Mouse (Mus musculus): ENCODE data around the gene Psph. TPM values are rescaled to one million over a fixed set of nuclear protein-coding genes. Genes with fewer than 3 reads are reported as not detected.

Psph gene
- total and polyA plus RNA-seq, 3 experiments: 54.8 to 170 (median 148) TPM

DNA sequence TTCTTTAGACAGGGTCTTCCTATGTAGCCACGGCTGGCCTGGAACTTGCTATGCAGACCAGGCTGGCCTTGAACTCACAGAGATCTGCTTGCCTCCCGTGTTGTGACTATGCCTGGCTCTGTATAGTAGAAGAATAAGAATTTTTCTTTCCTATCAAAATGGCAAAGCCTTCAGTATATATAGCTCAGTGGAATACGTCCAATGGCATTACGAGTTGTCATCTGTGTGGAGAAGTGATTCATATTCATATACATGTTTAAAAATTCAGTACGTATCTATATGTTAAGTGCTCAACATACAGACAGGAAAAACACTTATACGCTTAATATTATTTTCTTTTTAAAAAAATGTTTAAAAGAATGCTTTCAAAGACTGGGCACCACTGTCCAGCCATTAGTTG, 1.1 kb downstream of the Psph start:
- TF ChIP-seq CHD1 (IDR thresholded peaks at IDR 0.05; ENCODE audit: low read depth, low read length): 0 out of 2 replicates have a peak, but pooled peaks have one; percentile 23
- TF ChIP-seq KAT2A (conservative IDR thresholded peaks at IDR 0.05; ENCODE audit: low read depth, low read length): no peak
- H3K27ac ChIP-seq (ENCODE audit: control insufficient read depth, low read depth, low read length): peak overlapping the region; percentile 99
- peak overlapping the region; percentile 69 to 89 for H3K4me3 ChIP-seq (ENCODE audit: control insufficient read depth in 1 of 2, insufficient read depth in 1 of 2, low read depth in 2 of 2, low read length in 2 of 2)
- peaks cover 2 to 20% of the 10 kb centered on the region in 2 experiments; a peak in 2 of 4 replicates for H3K4me1 ChIP-seq (ENCODE audit: control insufficient read depth in 1 of 2, insufficient read depth in 2 of 2, low read length in 2 of 2)
- no peaks in the 10 kb centered on the region for H3K9me3 ChIP-seq (replicated peaks; ENCODE audit: insufficient read depth, low read length)
- peaks cover 38% of the 10 kb centered on the region for H3K79me2 ChIP-seq (ENCODE audit: control insufficient read depth, insufficient read depth, low read length, poor library complexity)
- H3K9ac ChIP-seq (ENCODE audit: control insufficient read depth, low read depth, low read length, poor library complexity, severe bottlenecking): peak overlapping the region; percentile 99
- peak; percentile 71 for DNase-seq (ENCODE audit: low read depth, low spot score)
- peaks cover 25 to 31% of the 10 kb centered on the region in 2 experiments for H3K36me3 ChIP-seq (ENCODE audit: control insufficient read depth in 1 of 2, insufficient read depth in 2 of 2, low read length in 2 of 2)
- H3K27me3 ChIP-seq (ENCODE audit: control insufficient read depth in 1 of 2, insufficient read depth in 2 of 2, low read length in 2 of 2): no peaks in the 10 kb centered on the region

DNA sequence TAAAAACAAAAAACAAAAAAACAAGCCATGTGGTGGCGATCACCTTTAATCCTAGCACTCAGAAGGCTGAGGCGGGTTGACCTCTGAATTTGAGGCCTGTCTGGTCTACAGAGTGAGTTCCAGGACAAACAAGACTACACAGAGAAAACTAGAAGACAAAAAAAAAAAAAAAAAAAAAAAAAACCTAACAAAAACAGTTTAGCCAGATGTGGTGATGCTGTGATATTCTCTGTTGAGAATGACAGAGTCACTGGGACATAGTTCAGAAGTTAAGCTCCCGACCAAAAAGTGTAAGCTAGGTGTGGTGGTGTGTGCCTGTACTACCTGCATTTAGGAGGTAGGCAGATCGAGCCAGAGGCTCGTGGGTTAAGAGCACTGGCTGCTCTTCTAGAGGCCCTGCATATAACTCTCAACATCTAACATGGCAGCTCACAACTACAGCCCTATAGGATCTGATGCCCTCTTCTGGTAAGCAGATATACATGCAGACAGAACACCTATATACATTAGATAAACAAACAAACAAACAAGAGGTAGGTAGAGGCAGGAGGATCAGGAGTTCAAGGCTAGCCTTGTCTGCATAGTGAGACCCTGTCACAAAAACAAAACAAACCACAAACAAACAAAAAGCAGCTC, 1.9 kb downstream of the Psph start:
- Histone ChIP-seq H3K27ac (ENCODE audit: control insufficient read depth, low read depth, low read length) (peak overlapping the region; percentile 71; the same call in 1 of the 2 replicates), H3K36me3 (ENCODE audit: control insufficient read depth in 1 of 2, insufficient read depth in 2 of 2, low read length in 2 of 2) (peaks cover 19 to 26% of the 10 kb centered on the region in 2 experiments), H3K27me3 (ENCODE audit: control insufficient read depth in 1 of 2, insufficient read depth in 2 of 2, low read length in 2 of 2) (no peaks in the 10 kb centered on the region), H3K4me1 (ENCODE audit: control insufficient read depth in 1 of 2, insufficient read depth in 2 of 2, low read length in 2 of 2) (peaks cover 2 to 20% of the 10 kb centered on the region in 2 experiments; a peak in 2 of 4 replicates), H3K4me3 (ENCODE audit: control insufficient read depth in 1 of 2, insufficient read depth in 1 of 2, low read depth in 2 of 2, low read length in 2 of 2) (peak overlapping the region; percentile 62 to 69; a peak in 3 of 4 replicates), H3K9ac (ENCODE audit: control insufficient read depth, low read depth, low read length, poor library complexity, severe bottlenecking) (peak overlapping the region; percentile 99), H3K79me2 (ENCODE audit: control insufficient read depth, insufficient read depth, low read length, poor library complexity) (peaks cover 33% of the 10 kb centered on the region), H3K9me3 (replicated peaks; ENCODE audit: insufficient read depth, low read length) (no peaks in the 10 kb centered on the region)
- DNase-seq (ENCODE audit: low read depth, low spot score): peak; percentile 67
- TF ChIP-seq MXI1 (IDR thresholded peaks at IDR 0.05; ENCODE audit: low read depth, low read length) (no peak), CHD1 (IDR thresholded peaks at IDR 0.05; ENCODE audit: low read depth, low read length) (0 out of 2 replicates have a peak, but pooled peaks have one; percentile 8), SMC3 (IDR thresholded peaks at IDR 0.05; ENCODE audit: low read depth, low read length) (peak; percentile 29; the same call in 1 of the 2 replicates), ZC3H11A (IDR thresholded peaks at IDR 0.05; ENCODE audit: low read depth, low read length) (peak; percentile 23; the same call in 1 of the 2 replicates), ZNF384 (IDR thresholded peaks at IDR 0.05; ENCODE audit: low read depth, low read length) (peak; percentile 62), POLR2A (IDR thresholded peaks at IDR 0.05; ENCODE audit: control insufficient read depth in 1 of 2, insufficient read depth in 1 of 2, low read depth in 1 of 2, low read length in 2 of 2, poor library complexity in 1 of 2) (no peak), ZKSCAN1 (IDR thresholded peaks at IDR 0.05; ENCODE audit: low read depth, low read length) (0 out of 2 replicates have a peak, but pooled peaks have one; percentile 19), HCFC1 (IDR thresholded peaks at IDR 0.05; ENCODE audit: low read depth, low read length) (no peak), CTCF (IDR thresholded peaks at IDR 0.05 in 2 of 3, conservative IDR thresholded peaks at IDR 0.05 in 1 of 3; ENCODE audit: control insufficient read depth in 1 of 3, insufficient read depth in 1 of 3, low read depth in 2 of 3, low read length in 3 of 3, poor library complexity in 1 of 3, severe bottlenecking in 1 of 3) (peak in 2 of 3 experiments; percentile 19 to 46; a peak in 3 of 6 replicates), UBTF (IDR thresholded peaks at IDR 0.05; ENCODE audit: borderline replicate concordance, insufficient read depth, low read depth, low read length) (no peak), TCF12 (IDR thresholded peaks at IDR 0.05; ENCODE audit: low read depth, low read length) (no peak)

DNA sequence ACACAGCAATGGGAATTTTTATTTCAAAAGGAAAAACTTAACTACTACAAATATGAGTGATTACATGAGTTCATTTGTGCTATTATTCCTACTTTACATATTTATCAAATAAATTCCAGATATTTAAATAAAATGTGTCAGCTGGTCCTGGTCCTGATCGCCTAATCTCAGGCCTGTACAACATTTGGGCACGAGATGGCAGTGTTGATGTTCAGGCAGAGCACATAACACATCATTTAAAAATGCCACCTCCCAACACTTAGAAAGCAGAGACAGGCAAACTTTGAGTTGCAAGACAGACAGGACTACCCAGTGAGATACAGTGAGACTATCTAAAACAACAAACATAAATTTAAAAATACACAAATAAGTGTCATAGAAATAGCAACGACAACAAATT, 5.0 kb downstream of the Psph start:
- peaks cover 15% of the 10 kb centered on the region for H3K79me2 ChIP-seq (ENCODE audit: control insufficient read depth, insufficient read depth, low read length, poor library complexity)
- H3K9me3 ChIP-seq (replicated peaks; ENCODE audit: insufficient read depth, low read length): no peaks in the 10 kb centered on the region
- no peak overlapping the region for H3K27ac ChIP-seq (ENCODE audit: control insufficient read depth, low read depth, low read length)
- H3K4me3 ChIP-seq (ENCODE audit: control insufficient read depth in 1 of 2, insufficient read depth in 1 of 2, low read depth in 2 of 2, low read length in 2 of 2): no peak overlapping the region
- peaks cover 0 to 6% of the 10 kb centered on the region in 2 experiments; a peak in 2 of 4 replicates for H3K4me1 ChIP-seq (ENCODE audit: control insufficient read depth in 1 of 2, insufficient read depth in 2 of 2, low read length in 2 of 2)
- DNase-seq (ENCODE audit: low read depth, low spot score): peak; percentile 81
- H3K9ac ChIP-seq (ENCODE audit: control insufficient read depth, low read depth, low read length, poor library complexity, severe bottlenecking): no peak overlapping the region
- peaks cover 0 to 13% of the 10 kb centered on the region in 2 experiments; a peak in 2 of 4 replicates for H3K36me3 ChIP-seq (ENCODE audit: control insufficient read depth in 1 of 2, insufficient read depth in 2 of 2, low read length in 2 of 2)
- H3K27me3 ChIP-seq (ENCODE audit: control insufficient read depth in 1 of 2, insufficient read depth in 2 of 2, low read length in 2 of 2): no peaks in the 10 kb centered on the region
- TF ChIP-seq MEF2A (IDR thresholded peaks at IDR 0.05; ENCODE audit: extremely low read depth, insufficient replicate concordance, low read depth, low read length, poor library complexity, severe bottlenecking) (no peak), ZNF384 (IDR thresholded peaks at IDR 0.05; ENCODE audit: low read depth, low read length) (0 out of 2 replicates have a peak, but pooled peaks have one; percentile 36), MYB (IDR thresholded peaks at IDR 0.05; ENCODE audit: low read depth, low read length) (no peak), CTCF (IDR thresholded peaks at IDR 0.05 in 2 of 3, conservative IDR thresholded peaks at IDR 0.05 in 1 of 3; ENCODE audit: control insufficient read depth in 1 of 3, insufficient read depth in 1 of 3, low read depth in 2 of 3, low read length in 3 of 3, poor library complexity in 1 of 3, severe bottlenecking in 1 of 3) (peak; percentile 52 to 86 (median 65)), KAT2A (conservative IDR thresholded peaks at IDR 0.05; ENCODE audit: low read depth, low read length) (no peak), USF2 (IDR thresholded peaks at IDR 0.05; ENCODE audit: borderline replicate concordance in 1 of 2, insufficient read depth in 1 of 2, low read depth in 1 of 2, low read length in 2 of 2) (no peak), ELF1 (IDR thresholded peaks at IDR 0.05; ENCODE audit: low read depth, low read length) (no peak), ETS1 (IDR thresholded peaks at IDR 0.05; ENCODE audit: low read depth, low read length) (0 out of 2 replicates have a peak, but pooled peaks have one; percentile 23), CHD2 (IDR thresholded peaks at IDR 0.05; ENCODE audit: low read length) (no peak), TBP (IDR thresholded peaks at IDR 0.05; ENCODE audit: low read depth, low read length) (no peak), SIN3A (IDR thresholded peaks at IDR 0.05; ENCODE audit: low read length) (peak; percentile 44), ZKSCAN1 (IDR thresholded peaks at IDR 0.05; ENCODE audit: low read depth, low read length) (no peak), MAZ (IDR thresholded peaks at IDR 0.05; ENCODE audit: low read depth, low read length) (no peak), USF1 (IDR thresholded peaks at IDR 0.05; ENCODE audit: low read depth, low read length) (0 out of 2 replicates have a peak, but pooled peaks have one; percentile 43)

Measured in MEL (cell line).